Mouse (Mus musculus) liver, embryonic 16.5 days (tissue): ENCODE data around the gene Runx2. TPM values are rescaled to one million over a fixed set of nuclear protein-coding genes. Genes with fewer than 3 reads are reported as not detected.

ENCODE experiments used
- ATAC-seq: fragments of 200-750 bp; cut with Nextera tagmentation; 2 replicates; pipeline ENCODE4 v1.8.0; 2017; ENCODE audit warnings: low read depth, mild to moderate bottlenecking, moderate number of reproducible peaks, moderate library complexity
- H3K27ac ChIP-seq: fragments of 300-500 bp; sonication (generic); 2 replicates; pipeline ENCODE4 v1.5.1; 2014; ENCODE audit warnings: mild to moderate bottlenecking, low read length
- H3K27me3 ChIP-seq: fragments of 300-500 bp; sonication (generic); 2 replicates; pipeline ENCODE4 v1.6.1; 2014; ENCODE audit warnings: low read depth, low read length, mixed read lengths; ENCODE audit not compliant: control insufficient read depth, insufficient read depth
- H3K36me3 ChIP-seq: fragments of 300-500 bp; sonication (generic); 2 replicates; pipeline ENCODE4 v1.6.1; 2014; ENCODE audit warnings: mild to moderate bottlenecking; ENCODE audit not compliant: control insufficient read depth, insufficient read depth
- H3K4me1 ChIP-seq: fragments of 300-500 bp; sonication (generic); 2 replicates; pipeline ENCODE4 v1.6.1; 2014; ENCODE audit warnings: low read depth, low read length, mixed read lengths; ENCODE audit not compliant: control insufficient read depth
- H3K4me2 ChIP-seq: fragments of 300-500 bp; sonication (generic); 2 replicates; pipeline ENCODE4 v1.6.1; 2014; ENCODE audit warnings: low read depth, low read length, mixed read lengths
- H3K4me3 ChIP-seq: fragments of 300-500 bp; sonication (generic); 2 replicates; pipeline ENCODE4 v1.5.1; 2014; ENCODE audit warnings: low read depth, mild to moderate bottlenecking, low read length
- H3K9ac ChIP-seq: fragments of 300-500 bp; sonication (generic); 2 replicates; pipeline ENCODE4 v1.6.1; 2014; ENCODE audit warnings: low read depth, low read length
- H3K9me3 ChIP-seq: fragments of 300-500 bp; sonication (generic); replicated peaks from 2 replicates; pipeline ENCODE4 v1.6.1; 2016; ENCODE audit warnings: low read length; ENCODE audit not compliant: control insufficient read depth
- WGBS: fragments of 180-500 bp; shearing (Covaris S2); extraction: QIAGEN DNeasy Blood & Tissue Kit; methylation state at CpG from one replicate; pipeline ENCODE4 v1.1.7; 2014; ENCODE audit not compliant: insufficient replicate concordance; 5-methylcytosine and 5-hydroxymethylcytosine counted together
- polyA plus RNA-seq: library from polyadenylated mRNA; unstranded; fragments of >200 nt; fragmentation: Nextera tagmentation; extraction: Ambion mirVana; gene quantifications from 2 replicates; pipeline ENCODE4 v1.2.1, GENCODE M21; 2015

The Runx2 gene
- polyA plus RNA-seq = 0.25 and 0.64 TPM in 2 replicates

DNA sequence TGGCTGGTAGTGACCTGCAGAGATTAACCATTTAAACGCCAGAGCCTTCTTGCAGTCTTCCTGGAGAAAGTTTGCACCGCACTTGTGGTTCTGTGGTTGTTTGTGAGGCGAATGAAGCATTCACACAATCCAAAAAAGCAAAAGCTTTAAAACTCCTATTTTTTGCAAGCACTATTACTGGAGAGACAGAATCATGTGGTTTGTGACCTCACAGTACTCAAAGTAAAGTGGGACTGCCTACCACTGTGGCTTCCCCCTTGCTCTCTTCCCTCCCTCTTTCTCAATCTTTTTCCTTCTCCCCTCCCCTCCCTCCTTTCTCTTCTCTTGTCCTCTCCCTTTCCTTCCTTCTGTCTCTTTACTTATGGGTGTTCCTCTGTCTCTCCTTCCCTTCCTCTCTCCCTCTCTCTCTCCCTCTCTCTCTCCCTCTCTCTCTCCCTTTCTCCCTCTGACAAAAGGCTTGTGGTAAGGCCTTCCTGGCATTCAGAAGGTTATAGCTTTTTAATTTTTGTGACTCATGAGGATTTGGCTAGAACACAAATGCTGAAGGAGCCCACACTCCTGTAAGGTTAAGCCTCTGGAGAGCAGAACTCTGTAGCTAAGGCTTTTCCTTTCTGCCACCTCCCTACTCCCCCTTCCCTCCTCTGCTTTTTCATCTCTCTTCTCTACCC lies at the start of gene Runx2:
TSS of gene Runx2 (minus strand) at position 290 of the 668 bp plus-strand sequence.
- Histone ChIP-seq H3K36me3 (no peaks in the 10 kb centered on the region), H3K9me3 (no peaks in the 10 kb centered on the region), H3K4me2 (peak within 1 kb of the TSS; percentile 6), H3K27ac (no peak within 1 kb of the TSS), H3K4me3 (no peak within 1 kb of the TSS), H3K9ac (no peak within 1 kb of the TSS), H3K4me1 (no peaks in the 10 kb centered on the region), H3K27me3 (no peaks in the 10 kb centered on the region)
- ATAC-seq = no peak
- 12% methylated on average over 3 of the region's 3 CpGs for WGBS

DNA sequence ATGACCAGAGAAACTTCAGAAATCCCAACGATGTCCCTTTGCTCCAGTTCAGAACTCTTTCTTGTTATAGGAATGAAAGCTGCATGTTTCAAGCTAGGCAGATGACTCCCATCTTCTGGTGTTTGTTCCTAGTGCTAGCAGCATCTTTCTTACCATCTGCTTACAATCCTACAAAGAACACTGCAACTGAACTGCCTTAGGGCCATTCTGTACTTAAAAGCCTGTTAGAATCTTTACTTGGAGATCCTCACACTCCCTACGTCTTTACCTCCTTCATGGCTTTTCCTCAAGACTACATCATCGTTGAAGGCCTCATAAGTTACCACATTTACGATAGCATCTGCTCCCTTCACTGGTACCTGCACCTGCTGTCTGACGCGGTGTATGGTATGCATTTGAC lies 48.6 kb upstream of the Runx2 start:
- H3K4me3 ChIP-seq = no peak overlapping the region
- 80% methylated on average over 6 of the region's 6 CpGs for WGBS

DNA sequence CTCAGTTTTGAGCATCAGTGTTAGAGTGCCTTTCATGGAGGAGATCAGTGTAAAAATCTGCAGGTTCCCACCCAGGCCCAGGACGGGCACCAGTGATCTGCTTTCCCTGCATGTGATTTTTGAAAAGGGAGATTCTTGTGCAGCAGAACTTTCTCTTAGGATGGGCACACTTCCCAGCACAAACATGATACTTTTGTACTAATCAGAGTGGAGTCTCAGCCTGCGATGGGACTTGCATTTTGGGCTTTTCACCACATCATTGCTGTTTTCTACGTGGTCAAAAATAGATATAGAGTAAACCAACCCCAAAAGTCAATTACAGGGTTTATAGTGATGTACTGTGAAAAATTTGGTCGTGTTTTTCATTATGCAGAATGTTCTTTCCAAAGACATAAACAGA lies 27.6 kb upstream of the Runx2 start:
- WGBS = 62% methylated on average over 4 of the region's 4 CpGs
- Histone ChIP-seq H3K27me3 (no peaks in the 10 kb centered on the region), H3K27ac (no peak overlapping the region), H3K4me2 (no peak overlapping the region), H3K4me1 (no peaks in the 10 kb centered on the region), H3K4me3 (no peak overlapping the region), H3K9me3 (no peaks in the 10 kb centered on the region), H3K9ac (no peak overlapping the region), H3K36me3 (no peaks in the 10 kb centered on the region)
- ATAC-seq = no peak

More for the DNA sequence above, 48.6 kb upstream of the Runx2 start:
- H3K4me1 ChIP-seq = no peaks in the 10 kb centered on the region
- H3K9ac ChIP-seq = no peak overlapping the region
- H3K36me3 ChIP-seq = no peaks in the 10 kb centered on the region
- H3K9me3 ChIP-seq = no peaks in the 10 kb centered on the region
- no peak overlapping the region for H3K27ac ChIP-seq
- H3K4me2 ChIP-seq = no peak overlapping the region
- no peak for ATAC-seq
- H3K27me3 ChIP-seq = no peaks in the 10 kb centered on the region

DNA sequence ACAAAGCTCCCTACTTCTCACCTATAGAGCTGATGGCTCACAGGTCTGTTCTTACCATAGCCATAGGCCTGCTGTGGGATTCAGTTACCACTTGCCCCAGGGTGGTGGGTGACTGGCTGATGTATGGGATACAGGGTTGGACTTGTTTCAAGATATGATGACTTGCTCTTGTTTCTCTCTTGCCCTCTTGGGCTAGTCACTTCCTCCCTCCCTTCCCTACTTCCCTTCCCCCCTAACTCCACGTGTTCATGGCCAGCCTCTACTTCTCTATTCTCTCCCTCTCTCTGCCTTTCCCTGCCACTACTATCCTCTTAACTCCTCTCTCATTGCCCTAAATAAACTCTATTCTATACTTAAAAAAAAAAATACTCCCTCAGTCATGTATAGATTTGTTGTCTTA lies 16.6 kb upstream of the Runx2 start:
- peaks cover 18% of the 10 kb centered on the region for H3K4me1 ChIP-seq
- no peak overlapping the region for H3K9ac ChIP-seq
- H3K27me3 ChIP-seq = no peaks in the 10 kb centered on the region
- no peaks in the 10 kb centered on the region for H3K36me3 ChIP-seq
- H3K27ac ChIP-seq = no peak overlapping the region
- no peak overlapping the region for H3K4me2 ChIP-seq
- no peak for ATAC-seq
- H3K4me3 ChIP-seq = no peak overlapping the region
- WGBS = 33% methylated on average over 1 of the region's 1 CpGs
- H3K9me3 ChIP-seq = no peaks in the 10 kb centered on the region

DNA sequence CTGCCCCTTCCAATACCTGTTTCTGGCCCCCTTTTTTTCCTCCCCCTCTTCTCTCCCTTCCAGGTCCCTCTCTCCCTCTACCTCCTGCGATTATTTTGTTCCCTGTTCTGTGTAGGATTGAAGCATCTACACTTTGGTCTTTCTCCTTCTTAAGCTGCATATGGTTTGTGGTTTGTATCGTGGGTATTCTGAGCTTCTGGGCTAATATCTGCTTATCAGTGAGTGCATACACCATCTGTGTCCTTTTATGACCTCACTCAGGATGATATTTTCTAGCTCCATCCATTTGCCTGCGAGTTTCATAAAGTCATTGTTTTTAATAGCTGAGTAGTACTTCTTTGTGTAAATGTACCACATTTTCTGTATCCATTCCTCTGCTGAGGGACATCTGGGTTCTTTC lies 15.0 kb upstream of the Runx2 start:
- WGBS = 46% methylated on average over 3 of the region's 3 CpGs
- no peak overlapping the region for H3K4me3 ChIP-seq
- H3K4me1 ChIP-seq = peaks cover 18% of the 10 kb centered on the region
- no peaks in the 10 kb centered on the region for H3K27me3 ChIP-seq
- H3K4me2 ChIP-seq = no peak overlapping the region
- no peaks in the 10 kb centered on the region for H3K36me3 ChIP-seq
- H3K9ac ChIP-seq = no peak overlapping the region
- H3K27ac ChIP-seq = no peak overlapping the region
- ATAC-seq = no peak
- H3K9me3 ChIP-seq = no peaks in the 10 kb centered on the region

DNA sequence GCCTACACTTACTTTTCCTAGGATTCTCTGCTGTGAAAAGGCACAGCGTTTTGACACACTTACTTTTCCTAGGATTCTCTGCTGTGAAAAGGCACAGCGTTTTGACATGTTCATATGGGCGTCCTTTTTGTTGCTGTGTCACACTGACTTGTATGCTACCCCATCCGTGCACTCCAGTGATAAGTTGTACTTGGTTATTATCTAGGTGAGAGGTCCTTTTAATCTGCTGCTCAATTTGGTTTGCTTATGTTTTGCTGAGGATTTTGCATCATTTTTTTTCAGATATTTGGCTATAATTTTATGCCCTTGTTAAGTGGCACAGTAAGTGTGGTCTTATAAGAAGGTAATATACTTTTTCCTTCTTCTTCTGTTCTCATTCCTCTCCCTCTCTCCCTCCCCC lies 13.4 kb upstream of the Runx2 start:
- H3K4me3 ChIP-seq = no peak overlapping the region

DNA sequence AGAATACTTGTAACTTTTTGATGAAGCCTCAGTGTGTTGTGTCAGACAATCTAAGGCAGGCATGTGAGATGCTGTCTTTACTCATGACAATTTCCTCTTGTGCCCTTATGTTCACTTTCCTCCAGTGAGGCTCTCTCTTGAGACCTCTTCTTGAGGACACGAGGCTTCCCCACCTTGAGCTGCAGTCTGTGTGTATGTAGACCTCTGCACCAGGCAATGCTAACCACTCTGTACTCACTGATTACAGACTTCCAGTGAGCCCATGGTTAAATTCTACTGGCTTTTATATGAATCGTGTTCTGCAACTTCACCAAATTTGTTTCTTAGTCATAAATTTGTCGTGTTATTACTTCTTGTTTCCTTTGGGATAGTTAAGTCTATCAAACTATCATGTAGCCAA lies 12.5 kb upstream of the Runx2 start:
- no peaks in the 10 kb centered on the region for H3K36me3 ChIP-seq
- H3K4me3 ChIP-seq = no peak overlapping the region
- H3K4me1 ChIP-seq = peaks cover 18% of the 10 kb centered on the region
- no peak overlapping the region for H3K9ac ChIP-seq
- 55% methylated on average over 3 of the region's 3 CpGs for WGBS
- no peaks in the 10 kb centered on the region for H3K27me3 ChIP-seq
- no peaks in the 10 kb centered on the region for H3K9me3 ChIP-seq
- peak overlapping the region; percentile 59 for H3K27ac ChIP-seq
- peak; percentile 49; the same call in 1 of the 2 replicates for ATAC-seq
- H3K4me2 ChIP-seq = no peak overlapping the region

More for the DNA sequence above, 13.4 kb upstream of the Runx2 start:
- Histone ChIP-seq H3K4me2 (peak overlapping the region; percentile 34), H3K36me3 (no peaks in the 10 kb centered on the region), H3K27me3 (no peaks in the 10 kb centered on the region), H3K9ac (peak overlapping the region; percentile 25; the same call in 1 of the 2 replicates), H3K9me3 (no peaks in the 10 kb centered on the region), H3K4me1 (peaks cover 18% of the 10 kb centered on the region), H3K27ac (peak overlapping the region; percentile 80)
- peak; percentile 96 for ATAC-seq
- WGBS = 30% methylated on average over 4 of the region's 4 CpGs

DNA sequence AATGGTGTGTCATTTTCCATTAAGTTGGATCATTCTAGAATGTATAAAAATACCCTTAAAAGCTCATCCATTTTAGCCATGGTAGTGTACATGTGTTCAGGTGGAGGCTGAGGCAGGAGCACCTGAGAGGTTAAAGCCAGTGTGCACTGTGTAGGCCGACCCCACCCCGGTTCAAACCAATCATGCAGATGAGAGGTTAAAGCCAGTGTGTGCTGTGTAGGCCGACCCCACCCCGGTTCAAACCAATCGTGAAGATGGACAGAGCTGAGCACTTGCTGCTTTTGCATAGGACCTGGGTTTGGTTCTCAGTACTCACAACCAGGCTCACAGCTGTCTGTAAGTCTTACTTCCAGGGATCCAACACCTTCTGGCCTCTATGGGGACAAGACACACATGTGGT lies 7.3 kb upstream of the Runx2 start:
- 69% methylated on average over 5 of the region's 5 CpGs for WGBS
- peak; percentile 51 for ATAC-seq

DNA sequence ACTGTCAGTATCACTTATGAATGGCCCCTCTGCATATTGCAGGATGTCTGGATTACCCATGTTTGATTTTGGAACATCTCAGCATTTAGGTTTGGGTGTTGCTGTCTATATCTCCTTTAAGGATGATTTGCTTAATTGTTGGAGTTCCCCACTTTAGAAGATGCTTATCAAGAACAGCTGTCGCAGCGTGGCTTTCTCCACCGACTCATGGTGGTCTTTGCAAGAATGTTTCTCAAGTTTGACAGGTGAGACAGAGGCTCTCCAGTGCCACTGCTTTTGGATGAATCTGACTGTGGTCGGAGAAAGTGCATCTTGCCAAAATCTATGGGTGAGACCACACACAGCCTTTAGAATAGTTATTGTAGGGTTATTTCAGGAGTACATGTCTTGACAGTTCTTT lies 5.2 kb upstream of the Runx2 start:
- Histone ChIP-seq H3K4me2 (no peak overlapping the region), H3K4me3 (no peak overlapping the region), H3K9ac (no peak overlapping the region), H3K9me3 (no peaks in the 10 kb centered on the region), H3K36me3 (no peaks in the 10 kb centered on the region), H3K4me1 (no peaks in the 10 kb centered on the region), H3K27me3 (no peaks in the 10 kb centered on the region), H3K27ac (no peak overlapping the region)
- no peak for ATAC-seq
- 50% methylated on average over 4 of the region's 4 CpGs for WGBS

More for the DNA sequence above, 7.3 kb upstream of the Runx2 start:
- Histone ChIP-seq H3K9me3 (no peaks in the 10 kb centered on the region), H3K4me1 (peaks cover 6% of the 10 kb centered on the region), H3K27ac (no peak overlapping the region), H3K27me3 (no peaks in the 10 kb centered on the region), H3K36me3 (no peaks in the 10 kb centered on the region), H3K9ac (no peak overlapping the region), H3K4me3 (no peak overlapping the region), H3K4me2 (no peak overlapping the region)
